12 mouse cellular contexts compared by ENCODE assay signal in genomic region chr11:52348724-52349123, GRCm38 (mm10). TPM values are rescaled to one million over a fixed set of nuclear protein-coding genes. Genes with fewer than 3 reads are reported as not detected.
DNase-seq lines count a peak whose midpoint lies in the region; TF ChIP-seq lines count a peak whose summit lies in the region.
"Had no signal": no experiment of that assay in that cellular context is flagged by ENCODE, and none has a peak within 500 bp of the region (broad histone marks: within the 10 kb centered on the region; RNA-seq: fewer than 3 reads in every experiment).

No protein-coding gene starts in this region.

- no peak overlapping the region for H3K4me3 ChIP-seq in heart, adult 2 months
- no peak overlapping the region for H3K4me3 ChIP-seq in small intestine, adult 2 months (ENCODE audit: low read depth, low read length)
- no peak overlapping the region for H3K4me3 ChIP-seq in midbrain, embryonic 10.5 days
- H3K4me3 ChIP-seq: liver, embryonic 15.5 days had no signal

- H3K79me2 ChIP-seq in heart, adult 2 months (replicated peaks; ENCODE audit: control insufficient read depth, insufficient read depth, low read length) = no peaks in the 10 kb centered on the region

- TF ChIP-seq EP300 in heart, adult 2 months (IDR thresholded peaks at IDR 0.05; ENCODE audit: insufficient read depth, low read depth, low read length) = no peak

- H3K27ac ChIP-seq in heart, adult 2 months = no peak overlapping the region
- H3K27ac ChIP-seq in small intestine, adult 2 months (ENCODE audit: insufficient read depth, low read depth, low read length) = no peak overlapping the region
- no peak overlapping the region for H3K27ac ChIP-seq in midbrain, embryonic 10.5 days (replicated peaks)
- H3K27ac ChIP-seq: liver, embryonic 15.5 days had no signal

- WGBS in heart, adult 2 months = 65% methylated on average over 3 of the region's 3 CpGs
- 75% methylated on average over 3 of the region's 3 CpGs for WGBS in small intestine, adult 2 months
- 61% methylated on average over 3 of the region's 3 CpGs for WGBS in midbrain, embryonic 10.5 days

- intact Hi-C loops in heart, adult 2 months (cut with DNase I) = loop anchor here (10.0 kb wide), 2 partner anchors 124 to 204 kb away; partner anchors contain the start of gene Olfr1373

- peaks cover 1% of the 10 kb centered on the region for H3K4me1 ChIP-seq in heart, adult 2 months (ENCODE audit: control insufficient read depth, insufficient read depth, low read length)
- peaks cover 12% of the 10 kb centered on the region; the same call in 1 of the 2 replicates for H3K4me1 ChIP-seq in small intestine, adult 2 months (ENCODE audit: control insufficient read depth, insufficient read depth, insufficient read length, low read length)
- H3K4me1 ChIP-seq in midbrain, embryonic 10.5 days = peaks cover 33% of the 10 kb centered on the region

- no peak for DNase-seq in heart, adult 2 months
- DNase-seq in heart, postnatal 4 days = no peak
- peak; percentile 19 for DNase-seq in lung, postnatal 14 days
- no peak for DNase-seq in lung, postnatal 25 days (ENCODE audit: low spot score)
- DNase-seq in NIH3T3 (ENCODE audit: low read depth) = peak; percentile 51
- DNase-seq in gastrocnemius, postnatal 10 days = no peak
- no peak for DNase-seq in midbrain, embryonic 10.5 days (ENCODE audit: low spot score)
- DNase-seq: cerebellum, postnatal 36 days; gastrocnemius, postnatal 25 days had no signal

- H3K9ac ChIP-seq in heart, adult 2 months (ENCODE audit: low read depth, low read length) = no peak overlapping the region
- H3K9ac ChIP-seq: liver, embryonic 15.5 days had no signal

- TF ChIP-seq CTCF in heart, adult 2 months (IDR thresholded peaks at IDR 0.05) = peak; percentile 44
- peak; percentile 19; the same call in 1 of the 2 replicates for TF ChIP-seq CTCF in small intestine, adult 2 months (IDR thresholded peaks at IDR 0.05; ENCODE audit: extremely low read depth, insufficient read length, insufficient replicate concordance, low read depth, low read length)

- TF ChIP-seq POLR2A in heart, adult 2 months (IDR thresholded peaks at IDR 0.05; ENCODE audit: insufficient read depth, low read depth, low read length) = no peak
- TF ChIP-seq POLR2A in small intestine, adult 2 months (IDR thresholded peaks at IDR 0.05; ENCODE audit: low read depth, low read length) = no peak

- no peaks in the 10 kb centered on the region for H3K9me3 ChIP-seq in midbrain, embryonic 10.5 days (replicated peaks)
- H3K9me3 ChIP-seq: G1E; liver, embryonic 15.5 days had no signal

- H3K27me3 ChIP-seq in heart, adult 2 months (ENCODE audit: control insufficient read depth, insufficient read depth, low read length) = no peaks in the 10 kb centered on the region
- no peaks in the 10 kb centered on the region for H3K27me3 ChIP-seq in small intestine, adult 2 months (ENCODE audit: control insufficient read depth, insufficient read depth, low read length)
- no peaks in the 10 kb centered on the region for H3K27me3 ChIP-seq in midbrain, embryonic 10.5 days (ENCODE audit: low read depth, poor library complexity, severe bottlenecking)
- H3K27me3 ChIP-seq: liver, embryonic 15.5 days had no signal

- no peaks in the 10 kb centered on the region for H3K36me3 ChIP-seq in heart, adult 2 months (ENCODE audit: control insufficient read depth, insufficient read depth, low read length)
- no peaks in the 10 kb centered on the region for H3K36me3 ChIP-seq in small intestine, adult 2 months (ENCODE audit: control insufficient read depth, insufficient read depth, low read length)
- H3K36me3 ChIP-seq in midbrain, embryonic 10.5 days = no peaks in the 10 kb centered on the region
- H3K36me3 ChIP-seq: G1E; liver, embryonic 15.5 days had no signal

RNA-seq across cellular contexts. Expression of gene Vdac1, which starts 11.9 kb away (rescaled TPM):
- total RNA-seq in heart, adult 2 months (2021) = 1,000 to 10,000 TPM in 1 of 2 experiments, 100 to 1,000 TPM in 1; 987 to 1,141 TPM
- 422 and 713 TPM in 2 replicates for polyA plus RNA-seq in heart, adult 2 months (2012; rRNA removed)
- total RNA-seq in heart, postnatal 4 days (2021) = 100 to 1,000 TPM; 785 to 812 TPM
- 23.1 and 47.0 TPM in 2 replicates for polyA plus RNA-seq in small intestine, adult 2 months (2012; rRNA removed)
- total RNA-seq in gastrocnemius, postnatal 10 days (2021) = 1,000 to 10,000 TPM; 1,018 to 1,167 TPM
- polyA plus RNA-seq in midbrain, embryonic 10.5 days (2016; fragmentation: Nextera tagmentation; extraction: Ambion mirVana) = 221 and 222 TPM in 2 replicates

RNA-seq across cellular contexts. Expression of gene 9530068E07Rik, which starts 47.5 kb away (rescaled TPM):
- 10 to 100 TPM; 71.1 to 73.9 TPM for total RNA-seq in heart, adult 2 months (2021)
- 96.3 and 140 TPM in 2 replicates for polyA plus RNA-seq in heart, adult 2 months (2012; rRNA removed)
- 100 to 1,000 TPM; 113 to 116 TPM for total RNA-seq in heart, postnatal 4 days (2021)
- 69.8 and 80.0 TPM in 2 replicates for polyA plus RNA-seq in small intestine, adult 2 months (2012; rRNA removed)
- total RNA-seq in gastrocnemius, postnatal 10 days (2021) = 10 to 100 TPM; 76.7 to 83.4 TPM
- 171 and 174 TPM in 2 replicates for polyA plus RNA-seq in midbrain, embryonic 10.5 days (2016; fragmentation: Nextera tagmentation; extraction: Ambion mirVana)

Comparison
In these comparisons a context has a peak if more than half of its experiments do, and no peak if none do; other contexts are left out.
1. DNase-seq: peak in lung, postnatal 14 days (single experiment) and NIH3T3 (single experiment); none in heart, adult 2 months (0 of 2), heart, postnatal 4 days (single experiment), lung, postnatal 25 days (single experiment), gastrocnemius, postnatal 10 days (single experiment) and midbrain, embryonic 10.5 days (single experiment).